Mouse (Mus musculus) megakaryocyte progenitor cell, adult 5-6 weeks (primary cell): Measurements from ENCODE around the gene Camkv. TPM values are rescaled to one million over a fixed set of nuclear protein-coding genes. Genes with fewer than 3 reads are reported as not detected.

Experiments
- ATAC-seq: replicated peaks from 2 replicates; pipeline ENCODE4 v1.8.0; 2016; ENCODE audit warnings: mild to moderate bottlenecking, moderate TSS enrichment, inconsistent platforms; ENCODE audit not compliant: poor library complexity
- total RNA-seq, 2 experiments: library from RNA; stranded (forward) in 1 of 2; stranded (reverse) in 1 of 2; fragments of 157-497, 149-512 nt in 1 of 2; fragments of 200-1000 nt in 1 of 2; gene quantifications; 2 replicates each; pipeline versions ENCODE4 v1.2.3 to v1.2.4; 2015 to 2017

Camkv gene
- total RNA-seq, 2 experiments from 2014 or later: not detected

GRCm38 (mm10) chr9:107961351-107961762 lies 25.9 kb downstream of the Camkv start:
- no peak for ATAC-seq

DNA sequence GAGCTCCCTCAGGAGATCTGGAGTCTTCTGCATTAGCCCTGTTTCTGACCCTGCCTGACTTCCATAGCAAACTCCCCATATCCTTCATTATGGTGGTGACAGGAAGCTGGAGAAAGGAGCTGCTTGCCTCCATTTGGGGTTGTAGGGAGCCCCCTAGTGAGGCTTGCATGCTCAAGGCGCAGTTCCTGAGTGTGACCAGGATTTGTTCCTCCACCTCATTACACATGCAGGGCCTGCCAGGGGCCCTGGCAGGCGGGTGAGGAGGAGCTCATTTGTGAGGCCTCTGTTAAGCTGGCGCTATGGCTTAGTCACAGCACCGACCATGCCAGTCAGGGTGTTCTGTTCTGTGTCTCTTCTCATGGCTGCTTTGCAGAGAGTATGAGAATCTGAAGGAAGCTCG lies 26.4 kb downstream of the Camkv start:
- ATAC-seq: 0 out of 2 replicates have a peak, but pooled peaks have one; percentile 23

GRCm38 (mm10) chr9:107962916-107963315 lies 27.4 kb downstream of the Camkv start:
- no peak for ATAC-seq

- peak; percentile 80 for ATAC-seq
Measured at GRCm38 (mm10) chr9:107963700-107964099, 28.2 kb downstream of the Camkv start.

DNA sequence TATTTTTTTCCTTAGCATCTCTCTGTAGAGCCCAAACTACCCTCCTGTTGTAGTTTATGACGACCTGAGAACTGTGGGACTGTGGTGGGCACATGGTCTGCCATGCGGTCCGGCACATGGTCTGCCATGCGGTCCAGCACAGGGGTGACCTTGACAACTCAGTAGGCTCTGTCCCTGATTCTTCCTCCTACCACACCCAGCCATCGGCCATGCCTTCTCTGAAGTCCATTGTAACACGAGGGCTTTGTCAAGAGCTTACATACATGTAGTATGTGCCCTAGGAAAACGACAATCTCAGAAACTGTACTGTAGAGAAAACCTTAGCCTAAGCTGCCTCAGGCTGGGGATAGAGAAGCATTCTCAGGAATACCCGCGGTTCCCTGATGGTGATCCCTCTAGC lies 29.2 kb downstream of the Camkv start:
- ATAC-seq: no peak

DNA sequence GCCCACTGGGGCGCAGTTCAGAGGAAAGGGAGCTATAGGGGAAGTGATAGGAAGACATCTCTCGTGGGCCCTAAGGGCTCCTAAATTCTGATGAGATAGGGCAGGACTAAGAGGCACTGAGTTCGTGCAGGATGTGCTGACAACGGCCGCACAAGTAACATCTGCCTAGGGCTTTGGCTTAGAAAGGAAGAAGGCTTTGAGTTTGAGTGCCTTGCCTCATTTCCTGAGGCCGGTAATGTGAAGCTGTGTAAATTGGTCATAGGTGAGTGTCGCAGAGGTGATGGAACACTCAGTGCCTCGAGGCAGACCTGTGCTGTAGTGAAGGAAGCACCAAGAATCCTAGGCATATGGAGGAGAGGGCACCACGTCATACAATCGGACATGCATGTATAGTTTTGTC lies 31.2 kb downstream of the Camkv start:
- ATAC-seq: no peak

DNA sequence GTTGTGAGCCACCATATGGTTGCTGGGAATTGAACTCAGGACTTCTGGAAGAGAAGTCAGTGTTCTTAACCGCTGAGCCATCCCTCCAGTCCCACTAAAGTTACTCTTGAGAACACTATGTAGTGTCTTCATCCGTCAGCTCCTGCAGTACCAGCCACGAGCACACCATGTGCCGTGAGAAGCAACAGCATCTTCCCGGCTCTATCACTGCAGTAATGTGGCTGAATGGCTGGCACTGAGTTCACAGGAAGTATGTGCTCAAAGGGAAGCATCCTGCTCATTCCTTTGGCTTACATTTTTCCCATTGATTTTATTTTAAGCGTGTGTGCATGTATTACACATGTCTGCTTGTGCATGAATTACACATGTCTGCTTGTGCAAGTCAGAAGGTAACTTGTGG lies 32.0 kb downstream of the Camkv start:
- ATAC-seq: no peak

DNA sequence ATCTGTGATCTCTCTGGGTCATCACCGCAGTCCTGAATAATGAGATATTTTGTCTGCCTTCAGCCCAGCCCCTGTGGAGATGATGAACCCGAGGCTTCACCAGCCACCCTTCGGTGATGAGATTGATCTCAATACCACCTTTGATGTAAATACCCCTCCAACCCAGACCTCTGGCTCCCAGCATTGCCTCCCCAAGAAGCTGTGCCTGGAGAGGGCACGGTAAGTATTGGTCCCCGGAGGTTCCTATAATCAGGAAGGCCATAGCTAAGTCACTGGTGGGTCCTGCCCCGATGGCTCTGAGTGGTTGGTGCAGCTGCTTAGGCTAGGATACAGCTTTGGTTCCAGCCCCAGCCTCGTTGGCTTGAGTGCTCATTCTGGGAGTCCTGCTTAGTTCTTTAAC lies 33.1 kb downstream of the Camkv start:
- no peak for ATAC-seq

DNA sequence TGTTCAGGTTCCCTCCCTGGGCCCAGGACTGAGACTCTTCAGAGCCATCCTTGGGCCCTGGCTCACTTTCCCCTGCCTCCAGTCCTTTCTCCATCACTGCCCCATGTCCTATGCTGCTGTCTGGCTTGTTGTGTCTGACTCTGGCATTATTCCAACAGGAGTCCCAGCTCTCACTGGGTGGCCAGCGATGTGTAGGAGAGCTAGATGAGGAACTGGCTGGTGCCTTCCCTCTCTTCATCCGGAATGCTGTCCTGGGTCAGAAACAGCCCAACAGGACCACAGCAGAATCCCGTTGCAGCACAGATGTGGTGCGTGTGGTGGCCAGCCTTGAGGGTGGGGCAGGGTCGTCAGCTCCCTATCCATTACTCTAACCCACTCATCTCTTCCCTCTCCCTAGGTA lies 34.8 kb downstream of the Camkv start:
- no peak for ATAC-seq

- peak; percentile 71 for ATAC-seq
Measured at GRCm38 (mm10) chr9:107971690-107972541, 36.4 kb downstream of the Camkv start.

GRCm38 (mm10) chr9:107974491-107975171 lies 39.2 kb downstream of the Camkv start:
- peak; percentile 45 for ATAC-seq

- peak; percentile 59 for ATAC-seq
Measured at GRCm38 (mm10) chr9:107975399-107976386, 40.2 kb downstream of the Camkv start, which contains the start of gene Uba7. Uba7 (plus strand) TSS chr9:107975505.

GRCm38 (mm10) chr9:107978815-107979214 lies 43.3 kb downstream of the Camkv start:
- ATAC-seq: no peak

GRCm38 (mm10) chr9:107981684-107982605 lies 46.5 kb downstream of the Camkv start:
- ATAC-seq: 0 out of 2 replicates have a peak, but pooled peaks have one; percentile 3

DNA sequence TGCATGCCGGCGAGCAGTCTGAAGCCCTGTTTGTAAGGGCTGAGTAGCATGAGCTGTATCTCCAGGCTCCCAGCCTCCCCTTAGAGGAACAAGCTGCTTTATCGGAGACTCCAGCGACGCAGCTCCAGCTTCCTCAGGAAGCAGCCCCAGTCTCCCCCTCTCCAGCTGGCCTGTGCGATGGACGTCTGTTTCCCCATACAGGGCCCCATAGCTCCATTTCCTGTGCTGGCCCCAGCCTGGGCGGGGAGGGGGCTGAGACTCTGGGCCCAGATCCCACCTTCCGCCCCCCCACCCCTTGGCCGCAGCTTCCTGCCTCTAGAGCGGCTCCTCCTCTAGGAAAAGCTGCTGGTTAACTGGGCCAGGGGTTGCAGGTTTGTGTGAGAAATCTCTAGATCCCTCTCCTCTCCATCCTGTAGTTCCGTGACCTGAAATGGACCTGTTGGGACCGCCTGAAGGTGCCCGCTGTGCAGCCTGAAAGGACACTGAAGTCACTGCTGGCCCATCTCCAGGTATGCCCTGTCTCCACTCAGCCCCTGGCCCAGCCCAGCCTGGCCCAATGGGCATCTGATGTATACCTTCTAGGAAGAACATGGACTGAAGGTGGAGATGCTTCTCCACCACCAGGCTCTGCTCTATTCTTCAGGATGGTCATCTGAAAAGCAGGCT lies 47.3 kb downstream of the Camkv start, which contains the start of gene Gm20661:
Gene Gm20661 (plus strand): TSS at position 378 of the 666 bp plus-strand sequence.
- ATAC-seq: peak; percentile 61

- ATAC-seq: peak; percentile 36
Measured at GRCm38 (mm10) chr9:107983421-107983890, 48.0 kb downstream of the Camkv start.

DNA sequence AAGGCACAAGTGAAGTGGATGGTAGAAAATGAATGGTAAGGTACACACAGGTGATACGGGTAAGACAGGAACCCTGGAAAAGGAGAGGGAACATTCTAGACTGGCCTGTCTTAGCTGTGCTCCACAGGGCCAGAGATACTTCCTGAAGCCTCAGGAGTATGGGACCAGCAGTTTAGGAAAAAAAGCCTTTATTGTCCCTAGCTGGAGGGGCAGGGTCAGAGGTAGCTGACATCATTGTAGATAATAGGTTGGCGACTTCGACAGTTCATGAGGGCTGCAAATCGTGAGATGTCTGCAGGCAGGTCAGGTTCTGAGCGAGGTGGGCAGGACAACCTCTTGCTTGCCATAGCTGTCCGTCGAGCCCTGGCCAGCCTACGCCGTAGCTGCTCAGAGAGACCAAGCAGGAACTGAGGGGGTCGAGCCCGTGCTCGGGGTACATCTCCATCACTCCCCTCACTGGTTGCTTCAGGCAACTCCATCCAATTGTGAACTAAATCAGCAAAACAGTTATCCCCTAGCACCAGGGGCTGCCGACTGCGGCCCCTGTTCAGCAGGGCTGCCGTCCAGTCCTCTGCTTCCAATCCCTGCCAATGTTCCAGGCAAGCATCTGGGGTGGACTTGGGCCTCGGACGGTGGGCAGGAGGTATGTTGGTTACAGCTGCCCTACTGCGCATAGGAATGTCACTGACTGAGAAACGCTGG lies 48.7 kb downstream of the Camkv start:
- ATAC-seq: no peak

DNA sequence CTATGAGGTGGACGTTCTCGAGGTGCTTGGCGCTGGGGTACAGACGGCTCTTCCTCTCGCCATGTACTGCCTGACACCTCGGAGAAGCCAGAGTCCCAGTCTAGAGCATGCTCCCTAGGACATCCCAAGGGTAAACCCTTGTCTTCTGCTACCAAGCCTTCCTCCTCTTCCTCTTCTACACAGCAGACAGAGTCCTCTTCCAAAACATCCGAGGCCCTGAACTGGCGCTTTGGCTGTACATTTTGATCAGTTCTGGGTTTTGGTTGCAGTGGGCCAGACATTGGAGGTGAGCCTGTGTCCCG lies 49.2 kb downstream of the Camkv start:
- no peak for ATAC-seq
